Mouse (Mus musculus) forebrain, embryonic 13.5 days (tissue): Measurements from ENCODE around the gene Aurka. TPM values are rescaled to one million over a fixed set of nuclear protein-coding genes. Genes with fewer than 3 reads are reported as not detected.

Source experiments
- ATAC-seq: fragments of 200-750 bp; cut with Nextera tagmentation; 2 replicates; pipeline ENCODE4 v1.8.0; 2017
- H3K27ac ChIP-seq: fragments of 300-500 bp; sonication (generic); 2 replicates; pipeline ENCODE4 v1.5.1; 2015; ENCODE audit warnings: inconsistent platforms, mild to moderate bottlenecking, moderate library complexity
- H3K27me3 ChIP-seq: fragments of 300-500 bp; sonication (generic); 2 replicates; pipeline ENCODE4 v1.6.1; 2015; ENCODE audit warnings: mild to moderate bottlenecking, inconsistent platforms
- H3K36me3 ChIP-seq: fragments of 300-500 bp; sonication (generic); 2 replicates; pipeline ENCODE4 v1.6.1; 2015; ENCODE audit warnings: mild to moderate bottlenecking, inconsistent platforms; ENCODE audit not compliant: poor library complexity, severe bottlenecking
- H3K4me1 ChIP-seq: fragments of 300-500 bp; sonication (generic); 2 replicates; pipeline ENCODE4 v1.6.1; 2015; ENCODE audit warnings: inconsistent platforms
- H3K4me2 ChIP-seq: fragments of 300-500 bp; sonication (generic); 2 replicates; pipeline ENCODE4 v1.6.1; 2015; ENCODE audit warnings: inconsistent platforms, mild to moderate bottlenecking, moderate library complexity
- H3K4me3 ChIP-seq: fragments of 300-500 bp; sonication (generic); 2 replicates; pipeline ENCODE4 v1.5.1; 2015; ENCODE audit warnings: mild to moderate bottlenecking, inconsistent platforms
- H3K9ac ChIP-seq: fragments of 300-500 bp; sonication (generic); 2 replicates; pipeline ENCODE4 v1.6.1; 2015; ENCODE audit warnings: mild to moderate bottlenecking, inconsistent platforms
- H3K9me3 ChIP-seq: fragments of 300-500 bp; sonication (generic); replicated peaks from 2 replicates; pipeline ENCODE4 v1.6.1; 2016; ENCODE audit warnings: inconsistent platforms
- WGBS: fragments of 180-500 bp; shearing (Covaris S2); methylation state at CpG from one replicate; pipeline ENCODE4 v1.1.7; 2015; 5-methylcytosine and 5-hydroxymethylcytosine counted together
- polyA plus RNA-seq: library from polyadenylated mRNA; unstranded; fragments of >200 nt; fragmentation: Nextera tagmentation; extraction: Ambion mirVana; gene quantifications from 2 replicates; pipeline ENCODE4 v1.2.1, GENCODE M21; 2015

The Aurka gene
- polyA plus RNA-seq, 1 experiment from 2014 or later = 100 TPM

GRCm38 (mm10) chr2:172346933-172347611 lies 23.3 kb downstream of the Aurka start:
- H3K27ac ChIP-seq = no peak overlapping the region
- H3K27me3 ChIP-seq = no peaks in the 10 kb centered on the region
- peaks cover 51% of the 10 kb centered on the region for H3K4me1 ChIP-seq
- WGBS = 78% methylated on average over 8 of the region's 8 CpGs
- ATAC-seq = no peak
- H3K9ac ChIP-seq = peak overlapping the region; percentile 71
- no peaks in the 10 kb centered on the region for H3K36me3 ChIP-seq
- peak overlapping the region; percentile 96 for H3K4me2 ChIP-seq
- peak overlapping the region; percentile 65 for H3K4me3 ChIP-seq
- H3K9me3 ChIP-seq = no peaks in the 10 kb centered on the region

GRCm38 (mm10) chr2:172346034-172346929 lies 24.1 kb downstream of the Aurka start:
- 11% methylated on average over 31 of the region's 31 CpGs for WGBS
- H3K9ac ChIP-seq = peak overlapping the region; percentile 71
- H3K4me3 ChIP-seq = peak overlapping the region; percentile 65
- H3K9me3 ChIP-seq = no peaks in the 10 kb centered on the region
- no peaks in the 10 kb centered on the region for H3K36me3 ChIP-seq
- peak overlapping the region; percentile 96 for H3K4me2 ChIP-seq
- peaks cover 59% of the 10 kb centered on the region for H3K4me1 ChIP-seq
- no peak for ATAC-seq
- H3K27me3 ChIP-seq = no peaks in the 10 kb centered on the region
- H3K27ac ChIP-seq = peak overlapping the region; percentile 31; the same call in 1 of the 2 replicates

- H3K36me3 ChIP-seq = no peaks in the 10 kb centered on the region
- 0% methylated on average over 34 of the region's 35 CpGs for WGBS
- no peaks in the 10 kb centered on the region for H3K27me3 ChIP-seq
- H3K4me3 ChIP-seq = peak within 1 kb of the TSS; percentile 65
- peak within 1 kb of the TSS; percentile 71 for H3K9ac ChIP-seq
- H3K27ac ChIP-seq = peak within 1 kb of the TSS; percentile 85
- ATAC-seq = peak; percentile 91
- peaks cover 68% of the 10 kb centered on the region for H3K4me1 ChIP-seq
- no peaks in the 10 kb centered on the region for H3K9me3 ChIP-seq
- H3K4me2 ChIP-seq = peak within 1 kb of the TSS; percentile 96
Measured at GRCm38 (mm10) chr2:172345258-172345738, 25.0 kb downstream of the Aurka start, which contains the start of gene Fam210b. Gene Fam210b (plus strand): TSS chr2:172345565.

- H3K9me3 ChIP-seq = no peaks in the 10 kb centered on the region
- WGBS = 24% methylated on average over 5 of the region's 5 CpGs
- H3K4me1 ChIP-seq = peaks cover 66% of the 10 kb centered on the region
- ATAC-seq = peak; percentile 0; the same call in 1 of the 2 replicates
- peak overlapping the region; percentile 85 for H3K27ac ChIP-seq
- peak overlapping the region; percentile 65; the same call in 1 of the 2 replicates for H3K4me3 ChIP-seq
- H3K4me2 ChIP-seq = peak overlapping the region; percentile 96
- no peak overlapping the region for H3K9ac ChIP-seq
- H3K27me3 ChIP-seq = no peaks in the 10 kb centered on the region
- H3K36me3 ChIP-seq = no peaks in the 10 kb centered on the region
Measured at GRCm38 (mm10) chr2:172344669-172345068, 25.7 kb downstream of the Aurka start.

- ATAC-seq = no peak
- WGBS = 85% methylated on average over 7 of the region's 7 CpGs
- no peak overlapping the region for H3K4me3 ChIP-seq
- H3K4me2 ChIP-seq = no peak overlapping the region
- peak overlapping the region; percentile 85 for H3K27ac ChIP-seq
- no peak overlapping the region for H3K9ac ChIP-seq
- peaks cover 58% of the 10 kb centered on the region for H3K4me1 ChIP-seq
- H3K9me3 ChIP-seq = no peaks in the 10 kb centered on the region
- H3K36me3 ChIP-seq = no peaks in the 10 kb centered on the region
- no peaks in the 10 kb centered on the region for H3K27me3 ChIP-seq
Measured at GRCm38 (mm10) chr2:172343751-172344150, 26.6 kb downstream of the Aurka start.

- Histone ChIP-seq H3K4me3 (no peak overlapping the region), H3K9ac (0 out of 2 replicates have a peak overlapping the region, but pooled peaks have one; percentile 3), H3K27ac (peak overlapping the region; percentile 54), H3K4me1 (peaks cover 48% of the 10 kb centered on the region), H3K36me3 (no peaks in the 10 kb centered on the region), H3K27me3 (no peaks in the 10 kb centered on the region), H3K9me3 (no peaks in the 10 kb centered on the region), H3K4me2 (no peak overlapping the region)
- 19% methylated on average over 5 of the region's 5 CpGs for WGBS
- ATAC-seq = no peak
Measured at GRCm38 (mm10) chr2:172341606-172342005, 28.7 kb downstream of the Aurka start.

- no peak overlapping the region for H3K4me3 ChIP-seq
- ATAC-seq = no peak
- H3K9ac ChIP-seq = no peak overlapping the region
- H3K27ac ChIP-seq = peak overlapping the region; percentile 54
- H3K27me3 ChIP-seq = no peaks in the 10 kb centered on the region
- H3K4me2 ChIP-seq = no peak overlapping the region
- H3K36me3 ChIP-seq = no peaks in the 10 kb centered on the region
- H3K4me1 ChIP-seq = peaks cover 45% of the 10 kb centered on the region
- no peaks in the 10 kb centered on the region for H3K9me3 ChIP-seq
- WGBS = 15% methylated on average over 3 of the region's 3 CpGs
Measured at GRCm38 (mm10) chr2:172340936-172341335, 29.4 kb downstream of the Aurka start.

GRCm38 (mm10) chr2:172338206-172338942 lies 32.0 kb downstream of the Aurka start:
- H3K27me3 ChIP-seq = no peaks in the 10 kb centered on the region
- H3K4me1 ChIP-seq = peaks cover 31% of the 10 kb centered on the region
- H3K9ac ChIP-seq = no peak overlapping the region
- H3K4me2 ChIP-seq = no peak overlapping the region
- H3K9me3 ChIP-seq = no peaks in the 10 kb centered on the region
- H3K27ac ChIP-seq = peak overlapping the region; percentile 74
- 58% methylated on average over 19 of the region's 19 CpGs for WGBS
- no peak overlapping the region for H3K4me3 ChIP-seq
- peak; percentile 62 for ATAC-seq
- no peaks in the 10 kb centered on the region for H3K36me3 ChIP-seq

- Histone ChIP-seq H3K4me2 (peak overlapping the region; percentile 44), H3K4me1 (no peaks in the 10 kb centered on the region), H3K9me3 (no peaks in the 10 kb centered on the region), H3K36me3 (no peaks in the 10 kb centered on the region), H3K27me3 (peaks cover 23% of the 10 kb centered on the region), H3K4me3 (no peak overlapping the region), H3K9ac (no peak overlapping the region), H3K27ac (no peak overlapping the region)
- 2% methylated on average over 13 of the region's 13 CpGs for WGBS
- ATAC-seq = peak; percentile 92
Measured at GRCm38 (mm10) chr2:172329179-172329578, 41.2 kb downstream of the Aurka start.

GRCm38 (mm10) chr2:172328248-172328647 lies 42.1 kb downstream of the Aurka start:
- Histone ChIP-seq H3K4me1 (no peaks in the 10 kb centered on the region), H3K4me3 (no peak overlapping the region), H3K27ac (no peak overlapping the region), H3K27me3 (peaks cover 23% of the 10 kb centered on the region), H3K9me3 (no peaks in the 10 kb centered on the region), H3K36me3 (no peaks in the 10 kb centered on the region), H3K4me2 (no peak overlapping the region), H3K9ac (no peak overlapping the region)
- 48% methylated on average over 8 of the region's 8 CpGs for WGBS
- ATAC-seq = no peak

- H3K4me2 ChIP-seq = no peak overlapping the region
- H3K4me1 ChIP-seq = no peaks in the 10 kb centered on the region
- H3K9ac ChIP-seq = no peak overlapping the region
- H3K36me3 ChIP-seq = no peaks in the 10 kb centered on the region
- no peaks in the 10 kb centered on the region for H3K9me3 ChIP-seq
- WGBS = 22% methylated on average over 9 of the region's 9 CpGs
- no peak overlapping the region for H3K27ac ChIP-seq
- H3K4me3 ChIP-seq = no peak overlapping the region
- no peaks in the 10 kb centered on the region for H3K27me3 ChIP-seq
- ATAC-seq = no peak
Measured at GRCm38 (mm10) chr2:172320878-172321277, 49.5 kb downstream of the Aurka start.
